Mouse (Mus musculus) spleen, adult 18-20 months (tissue): ENCODE data around the gene Wls.

ENCODE experiments used
- DNase-seq, 2 experiments: peaks; one replicate each; pipeline ENCODE4 v3.0.0; 2022; ENCODE audit warnings: mixed read lengths in 2 of 2

Wls gene

GRCm38 (mm10) chr3:159839481-159839880 is at the start of gene Wls:
Wls (plus strand) TSS chr3:159839672.
- DNase-seq = peak; percentile 12 to 26

- DNase-seq = no peak
These were observed 49.7 kb upstream of the Wls start for GRCm38 (mm10) chr3:159789781-159790180.

GRCm38 (mm10) chr3:159831535-159831934 is 7.9 kb upstream of the Wls start:
- no peak for DNase-seq

GRCm38 (mm10) chr3:159840002-159840816 is 737 bp downstream of the Wls start:
- DNase-seq = peak; percentile 5 to 12

GRCm38 (mm10) chr3:159840817-159841390 is 1.4 kb downstream of the Wls start:
- peak in 1 of 2 experiments; percentile 5 for DNase-seq

- peak in 1 of 2 experiments; percentile 6 for DNase-seq
These were observed 2.0 kb downstream of the Wls start for GRCm38 (mm10) chr3:159841458-159841857.

- DNase-seq = no peak
These were observed 3.7 kb downstream of the Wls start for GRCm38 (mm10) chr3:159843135-159843534.

- DNase-seq = no peak
These were observed 8.0 kb downstream of the Wls start for GRCm38 (mm10) chr3:159847410-159848016.

- no peak for DNase-seq
These were observed 8.7 kb downstream of the Wls start for GRCm38 (mm10) chr3:159848156-159848555.

GRCm38 (mm10) chr3:159851476-159851875 is 12.0 kb downstream of the Wls start:
- DNase-seq = no peak

GRCm38 (mm10) chr3:159851980-159852379 is 12.5 kb downstream of the Wls start:
- no peak for DNase-seq

- no peak for DNase-seq
These were observed 17.6 kb downstream of the Wls start for GRCm38 (mm10) chr3:159857112-159857511.

GRCm38 (mm10) chr3:159865691-159866090 is 26.2 kb downstream of the Wls start:
- no peak for DNase-seq

- DNase-seq = no peak
These were observed 39.5 kb downstream of the Wls start for GRCm38 (mm10) chr3:159878983-159879382.

GRCm38 (mm10) chr3:159883325-159883724 is 43.9 kb downstream of the Wls start:
- DNase-seq = no peak

- no peak for DNase-seq
These were observed 45.3 kb downstream of the Wls start for GRCm38 (mm10) chr3:159884802-159885201.

- DNase-seq = no peak
These were observed 45.8 kb downstream of the Wls start for GRCm38 (mm10) chr3:159885271-159885670.

GRCm38 (mm10) chr3:159885781-159886400 is 46.4 kb downstream of the Wls start:
- no peak for DNase-seq

- DNase-seq = no peak
These were observed 50.9 kb downstream of the Wls start for GRCm38 (mm10) chr3:159890176-159891056.

- no peak for DNase-seq
These were observed 51.7 kb downstream of the Wls start for GRCm38 (mm10) chr3:159891057-159891752.

GRCm38 (mm10) chr3:159907329-159907728 is 67.9 kb downstream of the Wls start:
- no peak for DNase-seq
